ENCODE assay signal across 8 mouse cellular contexts in genomic region chr3:89213803-89214530, GRCm38 (mm10). TPM values are rescaled to one million over a fixed set of nuclear protein-coding genes. Genes with fewer than 3 reads are reported as not detected.
A peak's percentile ranks its signal among the peaks of the same experiment; 100 is the strongest.
DNase-seq lines count a peak whose midpoint lies in the region; ATAC-seq and TF ChIP-seq lines count a peak whose summit lies in the region.

No protein-coding gene starts in this region.

- peak overlapping the region; percentile 51 for H3K9ac ChIP-seq in lung, postnatal 0 days (replicated peaks; ENCODE audit: low read depth)

- no peak for TF ChIP-seq CTCF in lung, postnatal 0 days (IDR thresholded peaks at IDR 0.05)

- peak overlapping the region; percentile 98 for H3K27ac ChIP-seq in hindbrain, embryonic 10.5 days
- peak overlapping the region; percentile 94 for H3K27ac ChIP-seq in lung, postnatal 0 days (ENCODE audit: low read length)

- peak; percentile 98 for DNase-seq in Muller cell, postnatal 12 days (ENCODE audit: inconsistent ontology term)
- peak; percentile 86 for DNase-seq in cerebellum, adult 9-10 months
- DNase-seq in hindbrain, embryonic 10.5 days (ENCODE audit: low spot score): peak; percentile 94
- DNase-seq in layer of hippocampus, postnatal 10 days (ENCODE audit: low spot score in 2 of 2): peak; percentile 90 to 92
- peak; percentile 98 for DNase-seq in lung, postnatal 0 days (ENCODE audit: low spot score)
- DNase-seq in ovary, postnatal 10 days (ENCODE audit: low spot score): peak; percentile 83
- DNase-seq in thymus, postnatal 0 days (ENCODE audit: low spot score): peak; percentile 86

- peaks cover 61% of the 10 kb centered on the region for H3K4me1 ChIP-seq in hindbrain, embryonic 10.5 days (replicated peaks)
- peaks cover 12% of the 10 kb centered on the region; the same call in 1 of the 2 replicates for H3K4me1 ChIP-seq in lung, postnatal 0 days (ENCODE audit: insufficient read depth, low read depth, low read length)

- peak; percentile 80 for ATAC-seq in frontal cortex, adult (ENCODE audit: low TSS enrichment)
- peak; percentile 90 for ATAC-seq in lung, postnatal 0 days

- TF ChIP-seq EP300 in lung, postnatal 0 days (IDR thresholded peaks at IDR 0.05): no peak; the same call in 1 of the 2 replicates

- H3K4me2 ChIP-seq in lung, postnatal 0 days (replicated peaks; ENCODE audit: low read depth, low read length): peak overlapping the region; percentile 69

- WGBS in hindbrain, embryonic 10.5 days: under 1% methylated on average over 69 of the region's 69 CpGs
- WGBS in lung, postnatal 0 days: under 1% methylated on average over 61 of the region's 69 CpGs

- H3K36me3 ChIP-seq in hindbrain, embryonic 10.5 days: peaks cover 39% of the 10 kb centered on the region
- 0 out of 2 replicates have a peak, but pooled peaks cover 5% of the 10 kb centered on the region for H3K36me3 ChIP-seq in lung, postnatal 0 days (ENCODE audit: insufficient read depth, low read length)

- H3K9me3 ChIP-seq in hindbrain, embryonic 10.5 days: no peaks in the 10 kb centered on the region
- H3K9me3 ChIP-seq in lung, postnatal 0 days (ENCODE audit: low read length): no peaks in the 10 kb centered on the region

- no peaks in the 10 kb centered on the region for H3K27me3 ChIP-seq in hindbrain, embryonic 10.5 days (ENCODE audit: insufficient read depth, poor library complexity, severe bottlenecking)
- H3K27me3 ChIP-seq in lung, postnatal 0 days (replicated peaks; ENCODE audit: insufficient read depth, low read length): no peaks in the 10 kb centered on the region

- H3K4me3 ChIP-seq in hindbrain, embryonic 10.5 days: peak overlapping the region; percentile 68
- peak overlapping the region; percentile 59 for H3K4me3 ChIP-seq in lung, postnatal 0 days (ENCODE audit: low read depth, low read length)

RNA-seq across cellular contexts. Expression of gene Thbs3, which starts 1.0 kb away (rescaled TPM):
- polyA plus RNA-seq in hindbrain, embryonic 10.5 days (2016; fragmentation: Nextera tagmentation; extraction: Ambion mirVana): 65.5 and 74.7 TPM in 2 replicates
- total RNA-seq in layer of hippocampus, postnatal 10 days (2021): 10 to 100 TPM; 45.2 to 48.4 TPM
- 77.3 and 77.7 TPM in 2 replicates for polyA plus RNA-seq in lung, postnatal 0 days (2015; fragmentation: Nextera tagmentation; extraction: Ambion mirVana)
- 4.9 and 6.2 TPM in 2 replicates for polyA plus RNA-seq in thymus, postnatal 0 days (2015; fragmentation: Nextera tagmentation; extraction: Ambion mirVana)

RNA-seq across cellular contexts. Expression of gene Gba, which starts 11.2 kb away (rescaled TPM):
- polyA plus RNA-seq in hindbrain, embryonic 10.5 days (2016; fragmentation: Nextera tagmentation; extraction: Ambion mirVana): 41.0 and 50.0 TPM in 2 replicates
- 10 to 100 TPM; 57.9 to 58.7 TPM for total RNA-seq in layer of hippocampus, postnatal 10 days (2021)
- 44.4 and 46.5 TPM in 2 replicates for polyA plus RNA-seq in lung, postnatal 0 days (2015; fragmentation: Nextera tagmentation; extraction: Ambion mirVana)
- 51.3 and 51.8 TPM in 2 replicates for polyA plus RNA-seq in thymus, postnatal 0 days (2015; fragmentation: Nextera tagmentation; extraction: Ambion mirVana)

RNA-seq across cellular contexts. Expression of gene Mtx1, which starts 12.9 kb away (rescaled TPM):
- polyA plus RNA-seq in hindbrain, embryonic 10.5 days (2016; fragmentation: Nextera tagmentation; extraction: Ambion mirVana): 228 and 232 TPM in 2 replicates
- 100 to 1,000 TPM in 1 of 2 experiments, 10 to 100 TPM in 1; 92.8 to 109 TPM for total RNA-seq in layer of hippocampus, postnatal 10 days (2021)
- 99.3 and 116 TPM in 2 replicates for polyA plus RNA-seq in lung, postnatal 0 days (2015; fragmentation: Nextera tagmentation; extraction: Ambion mirVana)
- 206 and 223 TPM in 2 replicates for polyA plus RNA-seq in thymus, postnatal 0 days (2015; fragmentation: Nextera tagmentation; extraction: Ambion mirVana)

RNA-seq across cellular contexts. Expression of gene Muc1, which starts 14.9 kb away (rescaled TPM):
- polyA plus RNA-seq in hindbrain, embryonic 10.5 days (2016; fragmentation: Nextera tagmentation; extraction: Ambion mirVana): 1.1 and 1.8 TPM in 2 replicates
- total RNA-seq in layer of hippocampus, postnatal 10 days (2021): under 1 TPM; 0.66 to 0.89 TPM
- 300 and 307 TPM in 2 replicates for polyA plus RNA-seq in lung, postnatal 0 days (2015; fragmentation: Nextera tagmentation; extraction: Ambion mirVana)
- 1.4 and 2.4 TPM in 2 replicates for polyA plus RNA-seq in thymus, postnatal 0 days (2015; fragmentation: Nextera tagmentation; extraction: Ambion mirVana)

RNA-seq across cellular contexts. Expression of gene Fam189b, which starts 31.0 kb away (rescaled TPM):
- polyA plus RNA-seq in hindbrain, embryonic 10.5 days (2016; fragmentation: Nextera tagmentation; extraction: Ambion mirVana): 30.2 and 38.7 TPM in 2 replicates
- 10 to 100 TPM; 65.8 to 69.5 TPM for total RNA-seq in layer of hippocampus, postnatal 10 days (2021)
- polyA plus RNA-seq in lung, postnatal 0 days (2015; fragmentation: Nextera tagmentation; extraction: Ambion mirVana): 6.6 and 8.4 TPM in 2 replicates
- 71.2 and 80.1 TPM in 2 replicates for polyA plus RNA-seq in thymus, postnatal 0 days (2015; fragmentation: Nextera tagmentation; extraction: Ambion mirVana)

Comparison
In these comparisons a context has a peak if more than half of its experiments do, and no peak if none do; other contexts are left out.
1. Peak in every context shown above with its lines: DNase-seq, ATAC-seq, H3K4me3 ChIP-seq and H3K27ac ChIP-seq.